Mouse (Mus musculus): ENCODE measurements around the gene Tmem72.

GRCm38 (mm10) chr6:116671031-116671430 lies 45.7 kb downstream of the Tmem72 start:
- TF ChIP-seq CTCF (IDR thresholded peaks at IDR 0.05; ENCODE audit: low read depth) = no peak
- TF ChIP-seq EP300 (IDR thresholded peaks at IDR 0.05; ENCODE audit: low read depth) = no peak

Measured in liver, embryonic 14.5 days (tissue).